Mouse (Mus musculus) left cerebral cortex, postnatal 10 days (tissue): ENCODE results near the gene Slc8a3. TPM values are rescaled to one million over a fixed set of nuclear protein-coding genes. Genes with fewer than 3 reads are reported as not detected.

ENCODE experiments used
- DNase-seq, 2 experiments: peaks; one replicate each; pipeline ENCODE4 v3.0.0; 2021 to 2022; ENCODE audit warnings: low spot score in 2 of 2, mixed read lengths in 1 of 2; ENCODE audit errors: extremely low spot score in 1 of 2
- intact Hi-C: fragments of 180-260 bp; cut with DNase I; formaldehyde crosslinking; loops from one replicate; pipeline ENCODE4 v1.15.1; 2025
- total RNA-seq, 2 experiments: library from RNA; stranded (reverse); gene quantifications; 2 replicates each; pipeline ENCODE4 v1.2.3; 2021

Gene Slc8a3
- total RNA-seq, 2 experiments from 2014 or later = 37.5 to 40.7 TPM

- intact Hi-C loops = loop anchor here (2.0 kb wide), 1 partner anchor 205 kb away; no protein-coding TSS in a partner anchor
- no peak for DNase-seq
Observed at GRCm38 (mm10) chr12:81197468-81198075, 135.4 kb downstream of the Slc8a3 start.

GRCm38 (mm10) chr12:81193968-81194367 lies 139.0 kb downstream of the Slc8a3 start:
- DNase-seq = no peak
- intact Hi-C loops = no loop called here

GRCm38 (mm10) chr12:81189636-81190035 lies 143.3 kb downstream of the Slc8a3 start:
- no peak for DNase-seq
- intact Hi-C loops = no loop called here

- intact Hi-C loops = no loop called here
- DNase-seq = no peak
Observed at GRCm38 (mm10) chr12:81188996-81189395, 144.0 kb downstream of the Slc8a3 start.

GRCm38 (mm10) chr12:81188423-81188822 lies 144.6 kb downstream of the Slc8a3 start:
- no peak for DNase-seq
- intact Hi-C loops = no loop called here

- intact Hi-C loops = no loop called here
- no peak for DNase-seq
Observed at GRCm38 (mm10) chr12:81186668-81187067, 146.3 kb downstream of the Slc8a3 start.

GRCm38 (mm10) chr12:81186081-81186480 lies 146.9 kb downstream of the Slc8a3 start:
- DNase-seq = no peak

GRCm38 (mm10) chr12:81184967-81185366 lies 148.0 kb downstream of the Slc8a3 start:
- DNase-seq = no peak
- intact Hi-C loops = no loop called here

More at GRCm38 (mm10) chr12:81186081-81186480, 146.9 kb downstream of the Slc8a3 start:
- intact Hi-C loops = no loop called here

GRCm38 (mm10) chr12:81182073-81182472 lies 150.9 kb downstream of the Slc8a3 start:
- DNase-seq = no peak
- intact Hi-C loops = loop anchor here (2.0 kb wide), 1 partner anchor 199 kb away; no protein-coding TSS in a partner anchor

GRCm38 (mm10) chr12:81175252-81175651 lies 157.7 kb downstream of the Slc8a3 start:
- intact Hi-C loops = no loop called here
- no peak for DNase-seq

- intact Hi-C loops = no loop called here
- DNase-seq = no peak
Observed at GRCm38 (mm10) chr12:81173893-81174292, 159.1 kb downstream of the Slc8a3 start.

GRCm38 (mm10) chr12:81173011-81173410 lies 160.0 kb downstream of the Slc8a3 start:
- intact Hi-C loops = no loop called here
- DNase-seq = no peak

GRCm38 (mm10) chr12:81170076-81170475 lies 162.9 kb downstream of the Slc8a3 start:
- no peak for DNase-seq
- intact Hi-C loops = no loop called here

- intact Hi-C loops = no loop called here
- no peak for DNase-seq
Observed at GRCm38 (mm10) chr12:81168494-81168893, 164.5 kb downstream of the Slc8a3 start.

- no peak for DNase-seq
- intact Hi-C loops = no loop called here
Observed at GRCm38 (mm10) chr12:81168031-81168430, 164.9 kb downstream of the Slc8a3 start.

GRCm38 (mm10) chr12:81167142-81167541 lies 165.8 kb downstream of the Slc8a3 start:
- DNase-seq = no peak
- intact Hi-C loops = no loop called here

- intact Hi-C loops = no loop called here
- no peak for DNase-seq
Observed at GRCm38 (mm10) chr12:81166615-81167014, 166.4 kb downstream of the Slc8a3 start.

- DNase-seq = no peak
- intact Hi-C loops = no loop called here
Observed at GRCm38 (mm10) chr12:81166092-81166491, 166.9 kb downstream of the Slc8a3 start.

GRCm38 (mm10) chr12:81163566-81163965 lies 169.4 kb downstream of the Slc8a3 start:
- no peak for DNase-seq
- intact Hi-C loops = no loop called here

GRCm38 (mm10) chr12:81163131-81163530 lies 169.8 kb downstream of the Slc8a3 start:
- DNase-seq = no peak
- intact Hi-C loops = no loop called here

- no peak for DNase-seq
- intact Hi-C loops = no loop called here
Observed at GRCm38 (mm10) chr12:81161282-81161681, 171.7 kb downstream of the Slc8a3 start.
